Mouse (Mus musculus) lung, embryonic 15.5 days (tissue): Measurements from ENCODE around the gene Stac2. TPM values are rescaled to one million over a fixed set of nuclear protein-coding genes. Genes with fewer than 3 reads are reported as not detected.

ENCODE experiments used
- ATAC-seq: fragments of 200-750 bp; cut with Nextera tagmentation; 2 replicates; pipeline ENCODE4 v1.8.0; 2017; ENCODE audit warnings: moderate number of reproducible peaks, borderline replicate concordance; ENCODE audit not compliant: low FRiP score, low TSS enrichment; ENCODE audit errors: extremely low read depth
- H3K27ac ChIP-seq: fragments of 300-500 bp; sonication (generic); 2 replicates; pipeline ENCODE4 v1.5.1; 2015; ENCODE audit warnings: moderate library complexity, mild to moderate bottlenecking, inconsistent platforms
- H3K27me3 ChIP-seq: fragments of 300-500 bp; sonication (generic); 2 replicates; pipeline ENCODE4 v1.6.1; 2015; ENCODE audit warnings: inconsistent platforms
- H3K36me3 ChIP-seq: fragments of 300-500 bp; sonication (generic); 2 replicates; pipeline ENCODE4 v1.6.1; 2015; ENCODE audit warnings: inconsistent platforms
- H3K4me1 ChIP-seq: fragments of 300-500 bp; sonication (generic); 2 replicates; pipeline ENCODE4 v1.6.1; 2015; ENCODE audit warnings: inconsistent platforms
- H3K4me2 ChIP-seq: fragments of 300-500 bp; sonication (generic); 2 replicates; pipeline ENCODE4 v1.6.1; 2015; ENCODE audit warnings: inconsistent platforms, mild to moderate bottlenecking, moderate library complexity
- H3K4me3 ChIP-seq: fragments of 300-500 bp; sonication (generic); 2 replicates; pipeline ENCODE4 v1.5.1; 2015; ENCODE audit warnings: mild to moderate bottlenecking, inconsistent platforms
- H3K9ac ChIP-seq: fragments of 300-500 bp; sonication (generic); 2 replicates; pipeline ENCODE4 v1.6.1; 2015; ENCODE audit warnings: inconsistent platforms
- H3K9me3 ChIP-seq: fragments of 300-500 bp; sonication (generic); 2 replicates; pipeline ENCODE4 v1.6.1; 2016; ENCODE audit warnings: inconsistent platforms
- WGBS: fragments of 180-500 bp; shearing (Covaris S2); methylation state at CpG from one replicate; pipeline ENCODE4 v1.1.7; 2015; 5-methylcytosine and 5-hydroxymethylcytosine counted together
- polyA plus RNA-seq: library from polyadenylated mRNA; unstranded; fragments of >200 nt; fragmentation: Nextera tagmentation; extraction: Ambion mirVana; gene quantifications from 2 replicates; pipeline ENCODE4 v1.2.1, GENCODE M21; 2015

The Stac2 gene
- polyA plus RNA-seq, 1 experiment from 2014 or later: 0.16 TPM

DNA sequence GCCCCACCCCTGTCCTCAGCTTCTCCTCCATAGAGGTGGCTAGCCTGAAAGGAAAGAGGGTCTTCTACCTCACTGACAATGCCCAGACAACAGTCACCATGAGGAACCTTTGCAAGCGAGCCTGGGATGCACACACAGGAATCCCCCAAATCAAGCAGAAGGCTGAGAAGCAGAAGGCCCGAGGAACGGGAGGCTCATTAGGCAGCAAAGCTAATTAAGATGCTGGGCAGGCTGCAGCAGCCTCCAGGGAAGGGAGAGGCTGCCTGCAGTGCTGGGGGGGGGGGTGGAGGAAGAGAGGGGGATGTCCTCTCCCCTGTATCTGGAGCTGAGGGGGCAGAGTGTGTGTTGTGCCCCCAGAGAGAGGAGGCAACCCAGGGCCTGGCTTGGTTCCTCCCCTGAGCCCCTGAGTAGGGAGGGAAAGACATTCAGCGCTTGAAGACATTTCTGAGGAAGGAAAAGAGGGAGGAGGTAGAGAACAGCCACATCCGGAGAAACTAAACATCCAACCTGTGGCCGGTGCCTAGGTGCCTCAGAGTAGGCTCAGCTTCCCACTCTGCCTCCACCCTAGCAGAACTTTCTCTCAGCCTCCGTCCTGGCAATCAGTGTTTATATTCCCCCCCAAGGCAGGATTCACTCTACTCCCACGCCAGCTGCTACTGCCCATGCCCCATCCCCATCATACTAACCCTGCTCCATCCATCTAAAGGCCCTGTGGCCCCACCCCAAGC lies 33.2 kb downstream of the Stac2 start:
- Histone ChIP-seq H3K9me3 (no peaks in the 10 kb centered on the region), H3K4me3 (no peak overlapping the region), H3K9ac (no peak overlapping the region), H3K4me2 (no peak overlapping the region), H3K27ac (no peak overlapping the region), H3K27me3 (no peaks in the 10 kb centered on the region), H3K4me1 (peaks cover 34% of the 10 kb centered on the region), H3K36me3 (peaks cover 5% of the 10 kb centered on the region; the same call in 1 of the 2 replicates)
- ATAC-seq: no peak
- WGBS: 39% methylated on average over 8 of the region's 8 CpGs

DNA sequence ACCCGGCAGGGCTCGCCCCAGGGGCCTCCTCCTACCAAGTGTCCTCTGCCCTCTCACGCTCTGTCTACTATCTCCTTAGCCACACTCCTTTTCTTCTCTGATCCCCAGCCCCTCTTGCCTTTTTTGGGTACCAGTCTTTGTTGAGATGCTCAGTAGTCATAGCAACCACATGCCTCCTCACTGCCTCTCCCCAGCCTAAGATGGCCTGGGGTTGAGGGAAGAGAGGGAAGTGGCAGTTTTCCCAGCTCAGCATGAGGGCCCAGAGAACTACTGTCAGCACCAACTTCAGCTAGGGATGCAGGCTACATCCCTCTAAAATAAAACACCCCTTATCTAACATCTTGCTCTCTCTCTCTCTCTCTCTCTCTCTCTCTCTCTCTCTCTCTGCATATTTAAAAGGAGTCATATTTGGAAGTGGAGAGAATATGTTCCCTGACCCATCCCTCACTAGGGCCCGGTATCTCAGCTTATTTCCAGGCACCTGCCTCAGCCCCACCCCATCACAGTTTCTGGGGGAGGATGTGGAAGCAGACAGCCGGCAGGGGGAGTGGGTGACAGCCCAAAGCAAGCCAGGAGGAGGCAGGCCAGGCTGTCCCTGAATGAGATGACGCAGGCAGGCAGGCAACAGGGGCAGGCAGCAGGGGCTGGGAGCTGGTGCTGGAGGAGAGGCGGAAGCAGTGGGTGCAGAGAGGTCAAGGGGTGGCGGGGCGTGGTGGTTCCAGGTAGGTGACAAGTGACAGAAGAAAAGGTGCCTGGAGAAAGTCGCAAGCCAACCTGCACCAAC lies 34.2 kb downstream of the Stac2 start:
- Histone ChIP-seq H3K4me2 (no peak overlapping the region), H3K4me1 (peaks cover 34% of the 10 kb centered on the region), H3K9me3 (no peaks in the 10 kb centered on the region), H3K36me3 (peaks cover 15% of the 10 kb centered on the region; the same call in 1 of the 2 replicates), H3K9ac (no peak overlapping the region), H3K27me3 (no peaks in the 10 kb centered on the region), H3K4me3 (no peak overlapping the region), H3K27ac (no peak overlapping the region)
- no peak for ATAC-seq
- WGBS: 46% methylated on average over 10 of the region's 10 CpGs

- Histone ChIP-seq H3K27ac (no peak overlapping the region), H3K9me3 (no peaks in the 10 kb centered on the region), H3K27me3 (no peaks in the 10 kb centered on the region), H3K9ac (no peak overlapping the region), H3K36me3 (peaks cover 15% of the 10 kb centered on the region; the same call in 1 of the 2 replicates), H3K4me1 (peaks cover 30% of the 10 kb centered on the region), H3K4me2 (no peak overlapping the region), H3K4me3 (no peak overlapping the region)
- WGBS: 66% methylated on average over 6 of the region's 6 CpGs
- no peak for ATAC-seq
Measured at GRCm38 (mm10) chr11:98018222-98018621, 35.0 kb downstream of the Stac2 start.

DNA sequence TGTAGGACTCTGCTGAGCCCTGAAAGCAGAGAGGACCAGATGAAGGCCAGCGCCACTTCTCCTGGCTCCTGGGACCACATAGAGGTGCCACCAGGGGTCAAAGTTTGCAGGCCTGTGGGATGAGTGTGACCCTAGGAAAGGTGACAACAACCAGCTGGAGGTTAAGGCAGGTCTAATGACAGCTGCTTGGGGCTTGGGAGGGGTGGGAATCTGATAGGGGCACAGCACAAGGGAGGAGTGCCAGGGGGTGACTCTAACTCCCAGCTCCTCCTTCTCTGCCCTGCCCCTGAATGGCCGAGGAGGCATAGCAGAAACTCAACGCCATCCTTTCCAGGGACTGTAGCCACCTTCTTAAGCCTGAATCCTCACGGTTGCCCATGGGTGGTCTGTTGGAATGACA lies 36.4 kb downstream of the Stac2 start:
- H3K36me3 ChIP-seq: peaks cover 15% of the 10 kb centered on the region; the same call in 1 of the 2 replicates
- peaks cover 24% of the 10 kb centered on the region for H3K4me1 ChIP-seq
- ATAC-seq: no peak
- H3K9ac ChIP-seq: no peak overlapping the region
- H3K27me3 ChIP-seq: no peaks in the 10 kb centered on the region
- WGBS: 57% methylated on average over 4 of the region's 4 CpGs
- no peak overlapping the region for H3K27ac ChIP-seq
- no peaks in the 10 kb centered on the region for H3K9me3 ChIP-seq
- H3K4me2 ChIP-seq: no peak overlapping the region
- H3K4me3 ChIP-seq: no peak overlapping the region

- Histone ChIP-seq H3K27me3 (no peaks in the 10 kb centered on the region; the same call in 1 of the 2 replicates), H3K4me3 (no peak overlapping the region), H3K9ac (no peak overlapping the region), H3K27ac (no peak overlapping the region), H3K4me2 (no peak overlapping the region), H3K4me1 (peaks cover 18% of the 10 kb centered on the region), H3K36me3 (peaks cover 15% of the 10 kb centered on the region; the same call in 1 of the 2 replicates), H3K9me3 (no peaks in the 10 kb centered on the region)
- WGBS: 71% methylated on average over 5 of the region's 5 CpGs
- ATAC-seq: no peak
Measured at GRCm38 (mm10) chr11:98016177-98016576, 37.1 kb downstream of the Stac2 start.

DNA sequence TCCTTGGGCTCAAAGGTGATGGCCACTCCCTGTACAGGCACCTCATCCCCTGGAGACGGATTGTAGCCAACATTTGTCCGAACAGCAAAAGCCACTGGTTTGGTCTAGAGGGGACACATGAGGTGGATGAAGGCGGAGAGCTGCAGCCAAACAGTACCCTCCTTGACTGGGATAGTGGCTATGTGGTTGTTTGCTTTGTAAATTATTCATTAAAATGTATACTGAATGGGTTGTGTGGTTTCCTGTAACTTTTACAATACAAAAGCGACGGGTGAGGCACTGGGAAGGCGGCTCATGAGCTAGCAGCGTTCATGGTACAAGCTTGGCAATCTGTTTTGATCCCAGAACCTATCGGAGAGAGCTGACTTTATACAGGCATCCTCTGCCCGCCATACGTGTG lies 40.4 kb downstream of the Stac2 start:
- H3K4me3 ChIP-seq: no peak overlapping the region
- H3K9ac ChIP-seq: no peak overlapping the region
- no peaks in the 10 kb centered on the region for H3K4me1 ChIP-seq
- no peaks in the 10 kb centered on the region; the same call in 1 of the 2 replicates for H3K27me3 ChIP-seq
- H3K27ac ChIP-seq: no peak overlapping the region
- no peak for ATAC-seq
- no peaks in the 10 kb centered on the region for H3K9me3 ChIP-seq
- H3K36me3 ChIP-seq: peaks cover 23% of the 10 kb centered on the region; the same call in 1 of the 2 replicates
- no peak overlapping the region for H3K4me2 ChIP-seq
- WGBS: 73% methylated on average over 10 of the region's 10 CpGs

DNA sequence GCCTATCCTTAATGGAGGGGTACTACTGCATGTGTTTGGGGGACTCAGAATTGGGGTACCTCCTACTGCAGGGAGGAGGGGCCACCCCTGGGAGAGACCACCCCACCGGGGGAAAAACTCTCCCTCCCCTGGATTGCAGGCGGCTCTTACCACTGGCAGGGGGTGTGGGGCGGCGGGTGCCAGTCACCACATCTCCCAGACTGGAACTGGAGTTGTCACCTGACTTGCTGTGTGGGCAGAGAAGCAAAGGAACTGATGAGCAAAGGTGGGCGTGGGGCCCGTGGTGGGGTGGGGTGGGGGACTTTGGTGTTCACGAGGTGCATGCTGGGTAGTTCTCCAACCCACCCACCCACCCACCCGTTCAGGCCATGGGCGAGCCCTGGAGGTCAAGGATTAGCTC lies 41.5 kb downstream of the Stac2 start:
- 54% methylated on average over 9 of the region's 9 CpGs for WGBS
- Histone ChIP-seq H3K4me3 (no peak overlapping the region), H3K36me3 (peaks cover 19% of the 10 kb centered on the region; the same call in 1 of the 2 replicates), H3K27ac (no peak overlapping the region), H3K4me2 (no peak overlapping the region), H3K4me1 (no peaks in the 10 kb centered on the region), H3K9me3 (no peaks in the 10 kb centered on the region), H3K9ac (no peak overlapping the region), H3K27me3 (no peaks in the 10 kb centered on the region; the same call in 1 of the 2 replicates)
- 0 out of 2 replicates have a peak, but pooled peaks have one; percentile 32 for ATAC-seq

DNA sequence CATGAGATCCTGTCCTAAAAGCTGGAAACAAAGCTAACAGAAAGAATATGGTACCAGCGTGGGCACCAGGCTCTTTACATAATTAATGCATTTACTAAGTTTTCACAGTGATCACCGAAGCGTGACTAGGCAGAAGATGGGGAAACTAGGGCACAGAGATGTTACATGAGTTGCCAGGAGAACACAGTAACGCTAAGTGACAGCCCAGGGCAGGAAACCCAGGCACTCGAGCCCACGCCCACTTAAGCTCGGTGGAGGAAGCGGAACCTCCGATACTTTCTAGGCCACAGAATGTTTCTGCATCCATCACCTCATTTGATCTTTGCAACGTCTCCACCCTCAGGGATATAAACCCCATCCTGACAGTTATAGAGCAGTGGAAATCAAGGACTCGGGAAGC lies 45.2 kb downstream of the Stac2 start:
- H3K27ac ChIP-seq: no peak overlapping the region
- no peak for ATAC-seq
- no peak overlapping the region for H3K4me3 ChIP-seq
- peaks cover 13% of the 10 kb centered on the region for H3K4me1 ChIP-seq
- no peaks in the 10 kb centered on the region for H3K9me3 ChIP-seq
- no peaks in the 10 kb centered on the region; the same call in 1 of the 2 replicates for H3K27me3 ChIP-seq
- 71% methylated on average over 11 of the region's 11 CpGs for WGBS
- no peak overlapping the region for H3K9ac ChIP-seq
- no peak overlapping the region for H3K4me2 ChIP-seq
- peaks cover 8% of the 10 kb centered on the region; the same call in 1 of the 2 replicates for H3K36me3 ChIP-seq

DNA sequence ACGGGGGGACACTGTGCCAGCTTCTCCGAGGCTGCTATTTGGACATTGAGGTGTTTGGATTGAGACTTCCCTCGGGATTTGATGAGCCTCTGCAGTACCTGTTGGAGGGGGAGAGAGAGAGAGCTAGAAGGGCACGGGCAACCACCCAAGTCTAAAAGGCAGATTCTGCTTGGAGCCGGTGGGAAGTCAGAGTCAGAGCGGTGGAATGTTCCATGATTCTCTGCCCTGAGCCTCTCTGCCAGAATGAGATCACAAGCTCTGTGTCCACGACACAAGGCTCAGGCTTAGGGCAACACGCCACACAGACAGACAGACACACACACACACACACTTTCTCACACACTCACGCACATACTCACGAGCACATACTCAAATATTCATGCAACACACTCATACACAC lies 47.6 kb downstream of the Stac2 start:
- H3K4me2 ChIP-seq: no peak overlapping the region
- no peak overlapping the region for H3K4me3 ChIP-seq
- H3K36me3 ChIP-seq: peaks cover 8% of the 10 kb centered on the region; the same call in 1 of the 2 replicates
- no peaks in the 10 kb centered on the region for H3K9me3 ChIP-seq
- WGBS: 77% methylated on average over 10 of the region's 10 CpGs
- peaks cover 17% of the 10 kb centered on the region for H3K4me1 ChIP-seq
- H3K27ac ChIP-seq: no peak overlapping the region
- peaks cover 18% of the 10 kb centered on the region; the same call in 1 of the 2 replicates for H3K27me3 ChIP-seq
- no peak for ATAC-seq
- no peak overlapping the region for H3K9ac ChIP-seq

GRCm38 (mm10) chr11:98005076-98005475 lies 48.2 kb downstream of the Stac2 start:
- peaks cover 24% of the 10 kb centered on the region; the same call in 1 of the 2 replicates for H3K27me3 ChIP-seq
- ATAC-seq: no peak

GRCm38 (mm10) chr11:98004161-98004560 lies 49.1 kb downstream of the Stac2 start:
- WGBS: 58% methylated on average over 8 of the region's 8 CpGs
- H3K27ac ChIP-seq: no peak overlapping the region
- ATAC-seq: no peak

More at GRCm38 (mm10) chr11:98005076-98005475, 48.2 kb downstream of the Stac2 start:
- Histone ChIP-seq H3K36me3 (peaks cover 8% of the 10 kb centered on the region; the same call in 1 of the 2 replicates), H3K9ac (no peak overlapping the region), H3K27ac (no peak overlapping the region), H3K4me3 (no peak overlapping the region), H3K4me2 (no peak overlapping the region), H3K4me1 (peaks cover 17% of the 10 kb centered on the region), H3K9me3 (no peaks in the 10 kb centered on the region)
- 52% methylated on average over 13 of the region's 13 CpGs for WGBS

More at GRCm38 (mm10) chr11:98004161-98004560, 49.1 kb downstream of the Stac2 start:
- Histone ChIP-seq H3K27me3 (peaks cover 33% of the 10 kb centered on the region; the same call in 1 of the 2 replicates), H3K9me3 (no peaks in the 10 kb centered on the region), H3K4me3 (no peak overlapping the region), H3K36me3 (peaks cover 3% of the 10 kb centered on the region; the same call in 1 of the 2 replicates), H3K9ac (no peak overlapping the region), H3K4me1 (peaks cover 17% of the 10 kb centered on the region), H3K4me2 (no peak overlapping the region)
